Mouse (Mus musculus) erythroblast, embryonic 14.5 days (primary cell): ENCODE results near the gene Bcas3. TPM values are rescaled to one million over a fixed set of nuclear protein-coding genes. Genes with fewer than 3 reads are reported as not detected.

ENCODE experiments used
- H3K27me3 ChIP-seq: 2 replicates; pipeline ENCODE4 v1.6.1; 2012; ENCODE audit warnings: inconsistent platforms; ENCODE audit not compliant: control insufficient read depth
- H3K36me3 ChIP-seq: 2 replicates; pipeline ENCODE4 v1.6.1; 2012; ENCODE audit warnings: mild to moderate bottlenecking, inconsistent platforms; ENCODE audit not compliant: control insufficient read depth
- H3K4me1 ChIP-seq: 2 replicates; pipeline ENCODE4 v1.6.1; 2012; ENCODE audit warnings: inconsistent platforms; ENCODE audit not compliant: control insufficient read depth
- H3K4me3 ChIP-seq: replicated peaks from 2 replicates; pipeline ENCODE3; 2012; ENCODE audit warnings: moderate library complexity, mild to moderate bottlenecking, inconsistent platforms
- H3K9me3 ChIP-seq: 2 replicates; pipeline ENCODE4 v1.6.1; 2012; ENCODE audit warnings: low read length, inconsistent platforms, mixed read lengths; ENCODE audit not compliant: control insufficient read depth
- GATA1 ChIP-seq: IDR thresholded peaks from 2 replicates; pipeline ENCODE4 v1.6.1; 2012; ENCODE audit warnings: low read length, inconsistent platforms, mixed read lengths
- TAL1 ChIP-seq: IDR thresholded peaks from 3 replicates; pipeline ENCODE4 v1.6.1; 2012; ENCODE audit warnings: low read length, inconsistent platforms, mixed read lengths
- polyA plus RNA-seq: library from polyadenylated mRNA; stranded (reverse); fragments of >175 nt; gene quantifications from 2 replicates; pipeline ENCODE4 v1.2.3, GENCODE M21; 2012

Gene Bcas3
- polyA plus RNA-seq, 1 experiment = 25.9 TPM

GRCm38 (mm10) chr11:85628303-85629063, 275.5 kb downstream of the Bcas3 start:
- TF ChIP-seq GATA1 = no peak
- TF ChIP-seq TAL1 = no peak
- Histone ChIP-seq H3K36me3 (no peaks in the 10 kb centered on the region), H3K4me1 (peaks cover 16% of the 10 kb centered on the region), H3K9me3 (no peaks in the 10 kb centered on the region), H3K4me3 (no peak overlapping the region), H3K27me3 (no peaks in the 10 kb centered on the region)

- no peak for TF ChIP-seq GATA1
- TF ChIP-seq TAL1 = no peak
- Histone ChIP-seq H3K36me3 (no peaks in the 10 kb centered on the region), H3K9me3 (no peaks in the 10 kb centered on the region)
Measured at GRCm38 (mm10) chr11:85632568-85632981, 279.6 kb downstream of the Bcas3 start.

GRCm38 (mm10) chr11:85638696-85639495, 285.9 kb downstream of the Bcas3 start:
- Histone ChIP-seq H3K27me3 (no peaks in the 10 kb centered on the region), H3K4me3 (no peak overlapping the region), H3K9me3 (no peaks in the 10 kb centered on the region), H3K36me3 (no peaks in the 10 kb centered on the region), H3K4me1 (peaks cover 10% of the 10 kb centered on the region)
- TF ChIP-seq GATA1 (no peak), TAL1 (no peak)

More at GRCm38 (mm10) chr11:85632568-85632981, 279.6 kb downstream of the Bcas3 start:
- H3K27me3 ChIP-seq = no peaks in the 10 kb centered on the region
- H3K4me1 ChIP-seq = peaks cover 12% of the 10 kb centered on the region
- H3K4me3 ChIP-seq = no peak overlapping the region

GRCm38 (mm10) chr11:85640659-85641058, 287.7 kb downstream of the Bcas3 start:
- TF ChIP-seq TAL1 = no peak
- TF ChIP-seq GATA1 = no peak
- Histone ChIP-seq H3K9me3 (no peaks in the 10 kb centered on the region), H3K36me3 (no peaks in the 10 kb centered on the region), H3K27me3 (no peaks in the 10 kb centered on the region), H3K4me1 (peaks cover 24% of the 10 kb centered on the region), H3K4me3 (no peak overlapping the region)

GRCm38 (mm10) chr11:85641486-85641885, 288.5 kb downstream of the Bcas3 start:
- H3K4me3 ChIP-seq = no peak overlapping the region
- peaks cover 24% of the 10 kb centered on the region for H3K4me1 ChIP-seq
- H3K27me3 ChIP-seq = no peaks in the 10 kb centered on the region
- H3K36me3 ChIP-seq = no peaks in the 10 kb centered on the region
- no peaks in the 10 kb centered on the region for H3K9me3 ChIP-seq
- TF ChIP-seq GATA1 (no peak), TAL1 (no peak)

- no peaks in the 10 kb centered on the region for H3K36me3 ChIP-seq
- H3K4me1 ChIP-seq = peaks cover 24% of the 10 kb centered on the region
- no peaks in the 10 kb centered on the region for H3K9me3 ChIP-seq
- TF ChIP-seq GATA1 (no peak), TAL1 (no peak)
- no peaks in the 10 kb centered on the region for H3K27me3 ChIP-seq
- H3K4me3 ChIP-seq = no peak overlapping the region
Measured at GRCm38 (mm10) chr11:85642591-85642990, 289.6 kb downstream of the Bcas3 start.

- no peak overlapping the region for H3K4me3 ChIP-seq
- TF ChIP-seq GATA1 = no peak
- H3K36me3 ChIP-seq = no peaks in the 10 kb centered on the region
- H3K9me3 ChIP-seq = no peaks in the 10 kb centered on the region
- peaks cover 24% of the 10 kb centered on the region for H3K4me1 ChIP-seq
- no peaks in the 10 kb centered on the region for H3K27me3 ChIP-seq
Measured at GRCm38 (mm10) chr11:85643025-85643424, 290.1 kb downstream of the Bcas3 start.

GRCm38 (mm10) chr11:85643479-85644000, 290.6 kb downstream of the Bcas3 start:
- no peaks in the 10 kb centered on the region for H3K27me3 ChIP-seq

More at GRCm38 (mm10) chr11:85643479-85644000, 290.6 kb downstream of the Bcas3 start:
- H3K4me1 ChIP-seq = peaks cover 24% of the 10 kb centered on the region
- no peak for TF ChIP-seq TAL1
- H3K9me3 ChIP-seq = no peaks in the 10 kb centered on the region
- H3K4me3 ChIP-seq = no peak overlapping the region
- no peaks in the 10 kb centered on the region for H3K36me3 ChIP-seq
